Mouse (Mus musculus) limb, embryonic 11.5 days (tissue): ENCODE measurements around the gene Emc3. TPM values are rescaled to one million over a fixed set of nuclear protein-coding genes. Genes with fewer than 3 reads are reported as not detected.

ENCODE experiments used
- ATAC-seq: fragments of 200-750 bp; cut with Nextera tagmentation; 2 replicates; pipeline ENCODE4 v1.8.0; 2017; ENCODE audit warnings: low read depth; ENCODE audit not compliant: insufficient number of reproducible peaks, low FRiP score, low TSS enrichment
- DNase-seq: peaks from one replicate; pipeline ENCODE4 v3.0.0-alpha.2; 2015; ENCODE audit warnings: low spot score
- H3K27ac ChIP-seq: fragments of 300-500 bp; sonication (generic); replicated peaks from 2 replicates; pipeline ENCODE4 v1.5.1; 2014; ENCODE audit warnings: low read depth, mild to moderate bottlenecking, low read length
- H3K27me3 ChIP-seq: fragments of 300-500 bp; sonication (generic); 2 replicates; pipeline ENCODE4 v1.6.1; 2014; ENCODE audit warnings: mild to moderate bottlenecking, low read length, mixed read lengths; ENCODE audit not compliant: control insufficient read depth, insufficient read depth
- H3K36me3 ChIP-seq: fragments of 300-500 bp; sonication (generic); 2 replicates; pipeline ENCODE4 v1.6.1; 2014; ENCODE audit warnings: mild to moderate bottlenecking, low read length, moderate library complexity, mixed read lengths; ENCODE audit not compliant: control insufficient read depth, insufficient read depth
- H3K4me1 ChIP-seq: fragments of 300-500 bp; sonication (generic); 2 replicates; pipeline ENCODE4 v1.6.1; 2014; ENCODE audit warnings: low read length, mixed read lengths; ENCODE audit not compliant: control insufficient read depth, insufficient read depth
- H3K4me2 ChIP-seq: fragments of 300-500 bp; sonication (generic); 2 replicates; pipeline ENCODE4 v1.6.1; 2014; ENCODE audit warnings: low read depth, mild to moderate bottlenecking, moderate library complexity; ENCODE audit not compliant: severe bottlenecking
- H3K4me3 ChIP-seq: fragments of 300-500 bp; sonication (generic); 2 replicates; pipeline ENCODE4 v1.5.1; 2014; ENCODE audit warnings: low read depth, low read length
- H3K9ac ChIP-seq: fragments of 300-500 bp; sonication (generic); 2 replicates; pipeline ENCODE4 v1.6.1; 2014; ENCODE audit warnings: mild to moderate bottlenecking, low read length
- H3K9me3 ChIP-seq: fragments of 300-500 bp; sonication (generic); 2 replicates; pipeline ENCODE4 v1.6.1; 2016; ENCODE audit warnings: low read length; ENCODE audit not compliant: control insufficient read depth
- WGBS: fragments of 180-500 bp; shearing (Covaris S2); extraction: QIAGEN DNeasy Blood & Tissue Kit; methylation state at CpG from one replicate; pipeline ENCODE4 v1.1.7; 2014; 5-methylcytosine and 5-hydroxymethylcytosine counted together
- polyA plus RNA-seq: library from polyadenylated mRNA; unstranded; fragments of >200 nt; fragmentation: Nextera tagmentation; extraction: Ambion mirVana; gene quantifications from 2 replicates; pipeline ENCODE4 v1.2.1, GENCODE M21; 2014

Emc3 gene
- polyA plus RNA-seq, 1 experiment from 2014 or later = 74.5 TPM

GRCm38 (mm10) chr6:113531840-113532404 is 470 bp upstream of the Emc3 start:
- Histone ChIP-seq H3K27me3 (no peaks in the 10 kb centered on the region), H3K27ac (no peak overlapping the region), H3K4me1 (peaks cover 5% of the 10 kb centered on the region), H3K36me3 (no peaks in the 10 kb centered on the region), H3K4me2 (peak overlapping the region; percentile 79), H3K9ac (peak overlapping the region; percentile 85), H3K9me3 (no peaks in the 10 kb centered on the region), H3K4me3 (peak overlapping the region; percentile 89)
- DNase-seq (peak; percentile 31), ATAC-seq (no peak)
- WGBS = 4% methylated on average over 7 of the region's 7 CpGs

- WGBS = 91% methylated on average over 8 of the region's 8 CpGs
- ATAC-seq = no peak
- no peaks in the 10 kb centered on the region for H3K9me3 ChIP-seq
These were observed 8.0 kb downstream of the Emc3 start for GRCm38 (mm10) chr6:113523420-113523819.

GRCm38 (mm10) chr6:113522310-113522709 is 9.1 kb downstream of the Emc3 start:
- Histone ChIP-seq H3K9ac (no peak overlapping the region), H3K4me2 (no peak overlapping the region), H3K36me3 (peaks cover 9% of the 10 kb centered on the region), H3K9me3 (no peaks in the 10 kb centered on the region), H3K4me3 (no peak overlapping the region), H3K4me1 (no peaks in the 10 kb centered on the region), H3K27ac (no peak overlapping the region), H3K27me3 (no peaks in the 10 kb centered on the region)
- WGBS = 76% methylated on average over 1 of the region's 1 CpGs
- no peak for DNase-seq
- no peak for ATAC-seq

More at GRCm38 (mm10) chr6:113523420-113523819, 8.0 kb downstream of the Emc3 start:
- Histone ChIP-seq H3K27ac (no peak overlapping the region), H3K9ac (no peak overlapping the region), H3K27me3 (no peaks in the 10 kb centered on the region), H3K4me3 (no peak overlapping the region), H3K4me2 (no peak overlapping the region), H3K36me3 (peaks cover 7% of the 10 kb centered on the region), H3K4me1 (no peaks in the 10 kb centered on the region)
- DNase-seq = no peak

- no peak for ATAC-seq
- no peaks in the 10 kb centered on the region for H3K4me1 ChIP-seq
- H3K9ac ChIP-seq = no peak overlapping the region
- DNase-seq = no peak
- H3K36me3 ChIP-seq = peaks cover 29% of the 10 kb centered on the region
- no peaks in the 10 kb centered on the region for H3K27me3 ChIP-seq
- no peak overlapping the region for H3K4me3 ChIP-seq
- no peaks in the 10 kb centered on the region for H3K9me3 ChIP-seq
- 96% methylated on average over 8 of the region's 8 CpGs for WGBS
- no peak overlapping the region for H3K27ac ChIP-seq
- no peak overlapping the region for H3K4me2 ChIP-seq
These were observed 13.9 kb downstream of the Emc3 start for GRCm38 (mm10) chr6:113517434-113518080.

GRCm38 (mm10) chr6:113514600-113514999 is 16.9 kb downstream of the Emc3 start:
- H3K27me3 ChIP-seq = no peaks in the 10 kb centered on the region
- WGBS = 95% methylated on average over 3 of the region's 3 CpGs
- DNase-seq (no peak), ATAC-seq (no peak)
- H3K36me3 ChIP-seq = peaks cover 26% of the 10 kb centered on the region
- H3K9ac ChIP-seq = no peak overlapping the region
- H3K4me3 ChIP-seq = no peak overlapping the region
- H3K4me1 ChIP-seq = no peaks in the 10 kb centered on the region
- H3K9me3 ChIP-seq = no peaks in the 10 kb centered on the region
- H3K27ac ChIP-seq = no peak overlapping the region
- no peak overlapping the region for H3K4me2 ChIP-seq

- H3K27ac ChIP-seq = no peak overlapping the region
- no peak overlapping the region for H3K9ac ChIP-seq
- 94% methylated on average over 6 of the region's 6 CpGs for WGBS
- H3K4me1 ChIP-seq = no peaks in the 10 kb centered on the region
- no peak overlapping the region for H3K4me2 ChIP-seq
- no peaks in the 10 kb centered on the region for H3K27me3 ChIP-seq
- ATAC-seq = no peak
- H3K36me3 ChIP-seq = peaks cover 22% of the 10 kb centered on the region
- no peak overlapping the region for H3K4me3 ChIP-seq
- DNase-seq = no peak
- no peaks in the 10 kb centered on the region for H3K9me3 ChIP-seq
These were observed 17.5 kb downstream of the Emc3 start for GRCm38 (mm10) chr6:113513944-113514343.

- no peaks in the 10 kb centered on the region for H3K4me1 ChIP-seq
- 53% methylated on average over 5 of the region's 5 CpGs for WGBS
These were observed 22.5 kb downstream of the Emc3 start for GRCm38 (mm10) chr6:113508947-113509280.

GRCm38 (mm10) chr6:113508272-113508946 is 23.0 kb downstream of the Emc3 start:
- Histone ChIP-seq H3K4me1 (no peaks in the 10 kb centered on the region), H3K27ac (no peak overlapping the region), H3K9ac (no peak overlapping the region), H3K36me3 (no peaks in the 10 kb centered on the region), H3K27me3 (no peaks in the 10 kb centered on the region), H3K9me3 (no peaks in the 10 kb centered on the region), H3K4me3 (no peak overlapping the region), H3K4me2 (no peak overlapping the region)
- DNase-seq = no peak
- 82% methylated on average over 7 of the region's 7 CpGs for WGBS
- no peak for ATAC-seq

More at GRCm38 (mm10) chr6:113508947-113509280, 22.5 kb downstream of the Emc3 start:
- H3K9me3 ChIP-seq = no peaks in the 10 kb centered on the region
- no peak overlapping the region for H3K4me3 ChIP-seq
- no peak for ATAC-seq
- H3K27ac ChIP-seq = no peak overlapping the region
- no peak for DNase-seq
- H3K36me3 ChIP-seq = peaks cover 2% of the 10 kb centered on the region; the same call in 1 of the 2 replicates
- H3K27me3 ChIP-seq = no peaks in the 10 kb centered on the region
- H3K9ac ChIP-seq = no peak overlapping the region
- H3K4me2 ChIP-seq = no peak overlapping the region
